Mouse (Mus musculus): ENCODE measurements around the gene Higd1a. TPM values are rescaled to one million over a fixed set of nuclear protein-coding genes. Genes with fewer than 3 reads are reported as not detected.

The Higd1a gene
- 29.5 and 35.5 TPM in 2 replicates for polyA plus RNA-seq (2012; rRNA removed)

GRCm38 (mm10) chr9:121858153-121858488 lies at the start of gene Higd1a:
Gene Higd1a (minus strand): TSS chr9:121858362.
- no peak for DNase-seq (ENCODE audit: low read depth)

- DNase-seq (ENCODE audit: low read depth): no peak
Observed at GRCm38 (mm10) chr9:121907356-121908070, 49.4 kb upstream of the Higd1a start.

DNA sequence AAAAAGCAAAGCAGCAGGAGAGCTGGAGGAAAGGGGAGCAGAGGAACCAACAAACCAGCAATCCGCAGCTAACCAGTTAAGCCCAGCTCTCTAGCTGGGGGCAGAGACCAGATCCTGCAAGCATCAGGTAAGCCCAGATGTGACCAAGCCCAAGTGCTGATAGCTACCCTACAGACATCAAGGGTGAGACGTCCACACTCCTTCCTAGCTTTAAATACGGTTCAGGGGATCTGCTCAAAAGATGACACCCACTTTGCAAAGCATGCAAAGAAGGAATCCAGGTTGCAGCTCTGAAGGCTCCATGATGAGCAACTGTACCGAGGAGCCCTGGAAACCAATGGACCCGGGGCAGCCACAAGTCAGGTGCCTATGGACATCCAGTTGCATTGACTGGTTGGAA lies 48.3 kb upstream of the Higd1a start:
- DNase-seq (ENCODE audit: low read depth): no peak

- DNase-seq (ENCODE audit: low read depth): no peak
Observed at GRCm38 (mm10) chr9:121905556-121906185, 47.5 kb upstream of the Higd1a start.

GRCm38 (mm10) chr9:121904946-121905345 lies 46.8 kb upstream of the Higd1a start:
- DNase-seq (ENCODE audit: low read depth): no peak

DNA sequence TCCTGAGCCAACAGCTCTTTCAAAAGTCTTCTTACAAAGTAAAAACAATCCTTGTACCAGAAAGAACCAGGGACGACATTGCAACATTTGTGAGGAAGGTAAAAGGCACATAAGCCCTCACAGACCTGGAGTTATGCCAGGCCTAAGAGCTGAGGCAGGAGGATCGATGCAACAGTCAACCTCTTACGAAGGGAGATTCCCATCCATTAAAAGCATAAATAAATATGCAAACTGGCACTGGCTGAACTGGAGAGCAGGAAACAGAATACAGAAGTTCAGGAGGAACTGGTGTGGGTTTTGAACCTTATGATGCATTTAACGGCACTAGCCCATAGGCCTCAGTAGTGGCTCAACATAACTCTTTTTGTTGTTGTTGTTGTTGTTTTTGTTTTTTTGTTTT lies 46.2 kb upstream of the Higd1a start:
- no peak for DNase-seq (ENCODE audit: low read depth)

DNA sequence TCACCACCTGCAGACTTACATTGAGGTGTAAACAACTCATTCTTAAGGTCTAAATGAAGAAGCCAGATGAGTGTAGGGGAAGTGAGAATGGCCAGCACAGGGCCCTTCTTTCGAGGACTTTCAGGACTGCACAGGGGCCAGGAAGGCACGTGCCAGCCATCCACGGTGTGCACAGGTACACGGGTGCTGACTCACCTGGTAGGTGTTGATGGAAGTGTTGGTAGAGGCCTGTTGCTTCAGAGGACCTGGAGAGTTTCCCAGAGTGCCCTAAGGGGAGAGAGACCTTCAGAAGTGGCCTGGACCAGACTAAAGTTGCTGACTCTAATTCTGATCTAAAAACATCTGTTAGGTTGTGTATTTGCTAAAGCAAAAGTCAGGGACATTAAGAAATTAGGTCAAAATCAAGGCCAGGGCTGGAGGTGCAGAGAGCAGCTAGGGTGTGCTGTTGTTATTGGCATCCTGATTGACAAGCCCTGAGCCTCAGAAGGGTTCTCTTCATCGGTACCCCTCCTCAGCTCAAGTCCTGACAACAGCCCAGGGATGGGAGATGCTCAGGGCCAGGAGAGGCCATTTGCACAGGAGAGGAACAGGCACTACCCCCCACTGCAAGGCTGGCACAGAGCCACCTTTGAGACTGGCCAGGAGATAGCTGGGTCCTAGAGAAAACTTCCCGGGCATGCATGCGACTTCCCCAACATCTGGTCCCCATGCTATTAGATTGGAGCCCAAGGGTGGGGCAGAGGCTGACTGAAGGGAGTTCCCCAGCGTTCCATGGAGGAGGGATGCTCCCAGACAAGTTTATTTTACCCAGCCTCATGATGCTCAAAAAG lies 45.5 kb upstream of the Higd1a start:
- DNase-seq (ENCODE audit: low read depth): no peak

GRCm38 (mm10) chr9:121901710-121902700 lies 43.8 kb upstream of the Higd1a start:
- no peak for DNase-seq (ENCODE audit: low read depth)

GRCm38 (mm10) chr9:121900282-121900855 lies 42.2 kb upstream of the Higd1a start:
- DNase-seq (ENCODE audit: low read depth): no peak

DNA sequence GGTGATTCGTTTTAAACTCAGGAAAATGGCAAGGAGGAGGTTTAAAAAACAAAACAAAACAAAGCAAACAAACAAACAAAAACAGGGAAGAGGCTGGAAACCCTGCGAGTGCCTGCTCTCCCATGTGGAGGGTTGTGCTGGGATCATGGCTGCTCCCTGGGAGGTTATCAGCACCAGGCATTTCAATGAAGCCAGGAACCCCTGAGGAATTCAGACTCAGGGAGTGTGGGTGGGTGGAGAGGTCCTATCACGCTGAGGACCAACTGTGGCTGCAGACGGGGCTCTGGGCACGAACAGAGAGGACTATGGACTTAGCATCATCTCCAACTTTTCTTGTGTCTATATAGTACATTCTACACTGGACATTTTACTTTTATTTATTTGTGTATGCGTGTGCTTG lies 41.1 kb upstream of the Higd1a start:
- DNase-seq (ENCODE audit: low read depth): no peak

- DNase-seq (ENCODE audit: low read depth): no peak
Observed at GRCm38 (mm10) chr9:121898245-121898644, 40.1 kb upstream of the Higd1a start, which contains the start of gene Ackr2. Gene Ackr2 (plus strand): TSS chr9:121898355.

DNA sequence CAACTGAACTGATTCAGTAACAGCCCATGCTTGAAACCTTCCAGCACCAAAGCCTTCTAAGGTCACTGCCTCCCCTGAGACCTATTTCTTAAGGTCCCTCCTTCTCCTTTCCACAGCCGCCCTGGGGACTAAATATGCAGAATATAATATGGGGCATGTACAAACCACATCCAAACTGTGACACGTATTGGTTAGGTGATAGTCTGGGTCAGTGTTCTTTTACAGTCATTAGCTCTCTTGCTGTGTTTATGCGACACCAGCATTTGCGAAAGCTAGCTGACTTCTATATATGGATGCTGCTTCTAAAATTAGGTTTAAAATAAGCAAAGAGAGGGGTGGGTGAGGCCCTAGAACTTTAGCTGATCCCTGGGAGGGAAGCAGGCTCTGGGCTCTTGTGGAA lies 38.7 kb upstream of the Higd1a start:
- DNase-seq (ENCODE audit: low read depth): no peak

DNA sequence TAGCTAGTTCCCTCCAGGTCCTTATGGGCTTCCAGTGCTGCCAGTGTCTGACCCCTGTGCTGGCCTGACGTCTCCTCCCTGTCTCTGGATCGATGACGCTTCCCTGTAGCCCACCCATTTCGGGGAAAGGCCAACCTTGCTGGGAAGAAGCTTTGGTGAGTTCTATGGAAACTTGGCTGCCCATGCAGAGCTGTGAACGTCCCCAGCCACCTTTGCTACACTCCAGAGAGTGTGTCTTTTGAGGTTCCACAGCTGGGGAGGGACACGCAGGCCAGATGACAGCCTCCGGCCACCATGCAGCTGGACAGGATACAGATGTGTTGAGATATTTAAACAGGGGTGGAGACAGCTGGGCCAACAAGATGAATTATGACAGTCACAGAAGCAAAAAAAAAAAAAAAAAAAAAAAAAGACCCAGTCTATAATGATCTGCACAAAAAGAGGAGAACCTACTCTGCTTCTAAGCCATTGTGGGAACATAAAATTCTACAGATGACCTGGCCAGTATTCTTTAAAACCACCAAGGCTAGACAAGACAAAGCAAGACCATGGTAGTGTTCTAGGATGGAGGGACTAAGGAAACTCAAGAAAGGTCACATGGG lies 37.3 kb upstream of the Higd1a start:
- DNase-seq (ENCODE audit: low read depth): no peak

- no peak for DNase-seq (ENCODE audit: low read depth)
Observed at GRCm38 (mm10) chr9:121894447-121894846, 36.3 kb upstream of the Higd1a start.

GRCm38 (mm10) chr9:121892057-121892687 lies 34.0 kb upstream of the Higd1a start:
- DNase-seq (ENCODE audit: low read depth): no peak

DNA sequence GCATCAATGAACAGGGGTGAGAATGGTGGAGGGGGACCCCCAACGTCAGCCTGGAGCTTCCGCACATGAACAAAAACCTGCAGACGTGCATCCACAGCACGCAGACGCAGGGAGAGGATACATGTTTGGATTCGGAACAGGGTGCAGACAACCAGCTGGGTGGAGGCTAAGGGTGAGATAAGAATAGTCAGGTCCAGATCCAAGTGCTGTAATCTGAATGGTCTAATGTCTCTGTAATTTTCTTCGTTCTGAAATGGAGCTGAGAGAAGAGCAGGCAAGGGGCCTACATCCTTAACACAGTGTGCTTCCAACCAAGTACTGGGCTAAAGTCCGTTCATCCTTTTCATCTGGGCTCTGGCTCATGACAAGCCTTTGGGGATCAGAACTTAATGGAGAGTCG lies 33.1 kb upstream of the Higd1a start:
- DNase-seq (ENCODE audit: low read depth): no peak

DNA sequence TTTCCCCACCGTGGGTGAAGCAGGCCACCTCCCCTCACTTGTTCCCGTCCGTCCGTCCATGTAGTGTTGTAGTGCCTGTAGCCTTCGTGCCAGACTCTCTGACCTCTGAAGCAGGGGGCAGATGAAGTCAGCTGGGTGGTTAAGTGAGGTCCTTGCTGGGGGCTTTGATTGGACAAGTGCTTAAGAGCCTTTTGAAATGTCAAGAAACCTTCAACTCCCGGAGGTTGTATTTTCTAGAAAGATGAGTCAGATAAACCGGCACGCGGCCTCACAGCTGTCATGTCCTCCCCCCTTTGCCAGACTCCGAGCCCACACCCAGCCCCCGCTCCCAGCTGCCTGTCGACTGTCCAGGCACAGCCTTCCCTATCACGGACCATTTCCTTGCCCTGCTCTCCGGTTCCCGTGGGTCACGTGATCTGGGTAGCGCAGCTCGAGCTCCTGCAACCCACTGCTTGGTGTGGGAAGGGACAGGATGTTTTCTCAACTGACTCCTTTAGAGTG lies 32.3 kb upstream of the Higd1a start:
- DNase-seq (ENCODE audit: low read depth): no peak

DNA sequence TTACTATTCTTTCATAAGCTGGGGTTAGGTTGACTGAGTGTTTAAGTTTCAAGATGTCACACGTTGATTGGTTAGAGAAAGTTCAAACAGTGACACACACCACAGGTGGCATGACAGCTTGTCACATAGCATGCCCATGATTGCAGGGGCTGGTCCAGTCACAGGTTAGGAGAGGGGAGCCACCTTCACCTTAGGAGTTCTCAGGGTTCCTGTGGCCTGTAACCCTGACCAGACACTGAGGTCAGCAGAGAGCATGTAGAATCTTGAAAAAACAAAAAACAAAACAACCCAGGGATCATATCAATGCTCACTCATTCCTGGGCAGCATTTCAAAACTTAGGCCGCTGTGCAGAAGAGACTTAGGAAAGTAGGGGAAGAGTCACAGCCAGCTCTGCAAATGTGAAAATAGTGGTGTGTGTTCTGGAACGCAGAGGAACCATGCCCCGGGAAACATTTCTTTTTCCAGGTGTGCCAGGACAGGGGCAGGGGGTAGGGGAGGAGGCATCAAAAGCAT lies 31.8 kb upstream of the Higd1a start:
- DNase-seq (ENCODE audit: low read depth): no peak

- DNase-seq (ENCODE audit: low read depth): no peak
Observed at GRCm38 (mm10) chr9:121882015-121882457, 23.9 kb upstream of the Higd1a start.

DNA sequence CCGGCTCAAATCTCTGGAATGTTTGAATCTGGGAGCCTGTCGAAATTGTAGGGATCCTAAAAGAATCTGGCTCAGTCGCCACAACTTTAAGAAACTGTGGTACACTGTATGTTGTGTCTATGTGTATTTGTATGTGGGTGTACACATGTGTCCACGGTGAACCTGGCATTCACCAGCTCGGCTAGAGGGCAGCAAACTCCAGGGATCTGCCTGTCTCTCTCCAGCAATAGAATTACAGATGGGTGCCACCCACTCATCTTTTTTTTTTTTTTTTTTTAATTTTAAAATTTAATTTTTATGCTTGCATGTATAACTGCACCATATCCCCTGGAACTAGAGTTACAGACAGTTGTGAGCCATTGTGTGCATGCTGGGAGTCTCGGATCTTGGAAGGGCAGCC lies 23.1 kb upstream of the Higd1a start:
- DNase-seq (ENCODE audit: low read depth): no peak

Data from gonadal fat pad, adult 2 months (tissue).